Mouse (Mus musculus) monocyte, adult 5-6 weeks (primary cell): Measurements from ENCODE around the gene 4930568D16Rik. TPM values are rescaled to one million over a fixed set of nuclear protein-coding genes. Genes with fewer than 3 reads are reported as not detected.

ENCODE experiments used
- ATAC-seq: fragments of 153-309, 156-312 bp; replicated peaks from 2 replicates; pipeline ENCODE4 v1.8.0; 2017; ENCODE audit warnings: mild to moderate bottlenecking; ENCODE audit not compliant: low TSS enrichment, insufficient number of reproducible peaks, severe bottlenecking, poor library complexity, low FRiP score
- total RNA-seq: library from RNA; stranded (forward); fragments of 200-1000, 200-491, 200-594 nt; gene quantifications from 3 replicates; pipeline ENCODE4 v1.2.3, GENCODE M21; 2017

Gene 4930568D16Rik
- total RNA-seq, 1 experiment from 2014 or later, result not detected

GRCm38 (mm10) chr2:35370686-35371085 lies 3.2 kb upstream of the 4930568D16Rik start:
- no peak for ATAC-seq

DNA sequence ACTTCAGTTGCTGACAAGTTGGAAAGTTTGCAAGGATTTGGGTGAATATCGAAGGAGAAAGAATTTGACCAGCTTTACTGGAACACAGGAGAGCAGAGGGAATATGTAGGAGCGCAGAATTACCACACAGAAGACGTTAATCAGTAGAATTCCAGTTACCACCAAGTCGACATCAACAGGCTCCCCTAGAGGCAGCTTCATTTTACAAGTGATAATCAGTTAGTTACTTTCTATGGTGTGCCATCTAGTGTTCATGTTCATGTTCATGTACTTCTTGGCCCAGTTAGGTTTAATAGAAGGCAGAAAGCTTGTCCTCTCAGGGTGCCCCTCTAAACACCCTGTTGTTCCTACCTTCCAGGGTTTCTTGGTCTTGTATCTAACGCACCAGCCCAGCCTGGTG lies 18.3 kb downstream of the 4930568D16Rik start:
- ATAC-seq, result peak; percentile 75; the same call in 1 of the 2 replicates

- ATAC-seq, result 0 out of 2 replicates have a peak, but pooled peaks have one; percentile 53
These were observed 21.5 kb downstream of the 4930568D16Rik start for GRCm38 (mm10) chr2:35345984-35346383.

DNA sequence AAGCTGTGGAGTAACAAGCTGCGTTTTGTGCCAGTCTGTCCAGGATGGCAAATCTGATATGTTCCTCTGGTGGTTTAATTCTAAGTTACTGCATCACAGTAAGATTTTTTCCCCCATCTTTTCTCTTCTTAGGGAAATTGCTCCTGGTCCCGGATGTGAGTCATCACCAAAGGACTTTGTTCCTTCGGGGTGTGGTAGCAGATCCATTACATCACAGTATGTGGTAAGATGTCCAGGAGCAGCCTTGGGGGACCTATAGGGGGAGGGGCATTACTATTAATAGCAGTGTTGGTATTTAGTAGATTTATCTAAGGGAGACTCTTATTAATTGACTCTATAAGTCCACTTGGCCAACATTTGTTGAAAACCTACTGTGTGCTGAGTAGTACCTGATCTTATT lies 24.9 kb downstream of the 4930568D16Rik start:
- 0 out of 2 replicates have a peak, but pooled peaks have one; percentile 29 for ATAC-seq

- no peak for ATAC-seq
These were observed 28.8 kb downstream of the 4930568D16Rik start for GRCm38 (mm10) chr2:35338707-35339106.

- no peak for ATAC-seq
These were observed 29.5 kb downstream of the 4930568D16Rik start for GRCm38 (mm10) chr2:35338036-35338435.

DNA sequence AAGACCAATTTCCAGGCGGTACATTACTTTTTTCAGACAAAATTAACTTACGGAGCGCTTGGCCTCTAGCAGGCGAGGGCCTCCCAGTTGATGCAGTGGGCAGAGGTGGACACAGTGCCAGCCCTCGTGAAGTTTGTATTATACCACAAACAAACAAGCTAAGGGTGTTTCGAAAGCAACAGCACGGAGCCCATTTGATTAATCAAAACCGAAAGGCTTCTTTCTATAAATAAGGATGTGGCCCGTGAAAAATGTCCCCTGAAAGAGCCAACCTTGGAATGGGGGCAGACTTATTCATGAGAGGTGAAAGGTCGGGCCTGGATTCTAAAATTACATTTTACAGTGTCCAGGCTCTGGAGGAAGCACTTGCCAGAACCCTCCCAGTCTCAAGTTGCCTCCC lies 30.1 kb downstream of the 4930568D16Rik start:
- no peak for ATAC-seq

DNA sequence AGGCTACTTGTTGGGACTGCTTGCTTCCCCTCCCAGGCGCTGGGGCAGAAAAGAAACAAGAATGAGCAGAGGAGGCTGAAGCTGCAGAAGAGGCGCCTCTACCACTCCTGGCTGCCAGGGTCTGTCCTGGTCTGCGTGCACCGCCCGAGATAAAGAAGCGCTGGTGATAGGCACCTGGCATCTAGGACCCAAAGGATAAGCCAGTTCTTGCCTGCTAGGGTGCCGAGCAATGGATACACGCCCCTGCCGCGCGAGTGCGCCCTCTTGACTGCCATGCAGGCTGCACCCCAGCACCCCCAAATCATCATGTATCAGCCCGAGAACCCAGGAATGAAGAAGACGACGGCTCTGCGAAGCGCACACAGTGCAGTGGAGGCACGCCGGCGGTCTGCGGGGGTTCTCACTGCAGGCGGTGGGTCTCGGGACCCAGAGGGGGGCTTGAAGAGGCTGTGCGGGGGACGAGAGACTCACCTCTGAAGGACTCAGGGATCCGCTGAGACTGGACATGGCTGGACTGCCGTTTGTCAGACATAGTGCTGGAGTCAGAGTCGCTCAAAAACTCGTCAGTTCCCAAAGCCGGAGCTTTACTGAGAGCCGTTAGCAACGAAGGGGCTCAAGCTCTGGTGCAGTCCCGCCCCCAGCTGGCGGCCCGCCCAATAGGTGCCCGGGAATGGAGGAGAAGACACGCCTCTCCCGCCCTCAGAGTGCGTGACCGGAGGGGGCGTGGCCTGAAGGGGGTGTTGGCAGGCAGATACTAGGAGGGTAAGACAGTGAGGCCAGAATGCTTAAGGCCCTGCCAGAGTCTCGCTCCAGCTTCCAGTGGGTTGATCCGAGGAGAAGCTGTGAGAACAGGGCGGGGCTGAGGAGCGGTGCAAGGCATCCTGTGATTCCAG lies 30.9 kb downstream of the 4930568D16Rik start, which contains the start of gene Stom:
Gene Stom (minus strand): TSS at position 589 of the 893 bp plus-strand sequence.
- ATAC-seq, result peak; percentile 98

DNA sequence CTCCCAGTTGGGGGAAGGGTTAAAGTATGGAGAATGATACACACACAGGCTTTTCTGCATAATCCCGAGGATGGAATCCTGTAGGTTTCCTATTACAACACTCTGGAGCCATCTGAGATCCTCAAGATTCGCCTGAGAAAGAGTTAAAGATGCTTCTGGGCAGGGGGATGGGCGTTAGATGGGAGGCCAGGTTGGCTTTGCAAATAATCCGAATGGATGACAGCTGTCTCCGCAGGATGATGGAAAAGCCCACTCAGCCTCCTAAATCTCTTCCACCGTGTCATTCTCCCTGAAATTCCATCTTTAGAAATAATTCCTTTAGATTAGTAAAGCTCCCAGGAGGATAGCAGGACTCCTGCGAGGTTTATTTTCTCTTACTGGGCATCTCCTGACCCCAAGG lies 31.9 kb downstream of the 4930568D16Rik start:
- ATAC-seq, result no peak

GRCm38 (mm10) chr2:35333670-35334069 lies 33.9 kb downstream of the 4930568D16Rik start:
- ATAC-seq, result no peak

GRCm38 (mm10) chr2:35331205-35331604 lies 36.3 kb downstream of the 4930568D16Rik start:
- ATAC-seq, result no peak

DNA sequence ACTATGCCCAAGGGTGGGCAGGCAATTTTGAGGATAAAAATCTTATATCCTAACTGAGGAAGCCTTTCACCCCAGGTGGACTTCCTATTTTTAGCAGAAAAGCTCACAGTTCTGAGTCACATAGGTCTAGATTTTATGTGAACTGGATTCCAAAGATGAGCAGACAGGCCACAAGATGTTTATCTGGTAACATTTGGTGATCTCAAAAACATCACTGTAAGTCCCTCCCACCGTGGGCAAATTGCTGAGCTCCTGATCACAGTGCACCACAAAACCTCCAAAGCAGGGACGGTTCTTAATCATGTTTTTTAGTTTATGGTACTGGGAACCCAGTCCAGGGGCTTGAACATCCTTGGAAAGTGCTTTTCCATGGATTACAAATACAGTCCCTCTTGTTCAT lies 38.5 kb downstream of the 4930568D16Rik start:
- no peak for ATAC-seq

DNA sequence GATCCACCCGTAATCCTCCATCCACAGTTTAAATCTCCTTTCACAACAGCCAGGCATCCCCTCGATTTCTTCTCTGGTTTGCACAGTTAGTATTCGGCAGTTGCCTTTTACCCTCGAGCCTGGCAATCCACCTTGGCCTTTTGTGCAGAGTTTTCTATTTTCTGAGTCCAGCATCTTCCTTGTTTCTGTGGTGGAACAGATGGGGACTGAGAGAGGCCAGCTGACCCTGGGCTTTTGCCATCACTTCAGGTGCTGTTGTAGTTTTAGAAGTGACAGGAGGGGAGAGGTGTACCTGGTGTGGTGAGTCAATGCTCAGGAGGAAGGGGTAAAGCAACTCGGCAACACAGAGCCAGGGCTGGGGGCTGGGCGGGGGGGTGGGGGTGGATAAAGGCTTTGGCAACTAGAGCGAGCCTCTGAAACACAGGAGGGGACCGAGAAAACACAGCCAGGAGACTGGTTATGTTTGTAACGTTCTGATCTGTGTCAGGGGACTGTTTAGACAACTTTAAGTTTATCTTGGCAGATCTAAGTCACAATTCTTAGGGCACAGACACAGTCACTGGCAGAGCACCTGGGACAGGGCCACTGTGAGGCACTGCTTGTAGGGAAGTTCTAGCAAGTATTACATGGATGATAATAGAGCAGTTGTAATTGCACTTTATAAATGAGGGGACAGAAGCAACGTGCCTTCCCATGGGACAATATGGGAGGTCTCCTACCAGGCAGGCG lies 39.3 kb downstream of the 4930568D16Rik start:
- no peak for ATAC-seq

GRCm38 (mm10) chr2:35327583-35327982 lies 39.9 kb downstream of the 4930568D16Rik start:
- no peak; the same call in 1 of the 2 replicates for ATAC-seq

GRCm38 (mm10) chr2:35326931-35327330 lies 40.6 kb downstream of the 4930568D16Rik start:
- ATAC-seq, result 0 out of 2 replicates have a peak, but pooled peaks have one; percentile 37

DNA sequence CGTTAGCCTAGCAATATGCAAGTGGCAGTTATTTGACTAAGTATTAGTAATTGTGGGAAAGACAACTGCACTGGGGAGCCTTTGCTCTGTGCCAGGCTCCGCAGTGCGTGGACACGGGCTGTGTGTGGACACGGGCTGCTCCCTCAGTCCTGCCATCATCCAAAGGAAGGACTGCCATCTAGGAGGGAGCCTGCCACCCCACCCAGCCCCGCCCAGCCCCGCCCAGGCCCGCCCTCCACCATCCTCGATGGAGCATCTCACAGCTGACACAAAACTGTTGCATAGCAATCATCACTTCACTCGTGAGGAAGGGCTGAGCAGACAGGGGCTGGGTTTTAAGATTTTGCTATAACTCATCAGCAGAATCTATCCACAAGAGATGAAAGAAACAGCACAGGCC lies 41.6 kb downstream of the 4930568D16Rik start:
- ATAC-seq, result no peak

DNA sequence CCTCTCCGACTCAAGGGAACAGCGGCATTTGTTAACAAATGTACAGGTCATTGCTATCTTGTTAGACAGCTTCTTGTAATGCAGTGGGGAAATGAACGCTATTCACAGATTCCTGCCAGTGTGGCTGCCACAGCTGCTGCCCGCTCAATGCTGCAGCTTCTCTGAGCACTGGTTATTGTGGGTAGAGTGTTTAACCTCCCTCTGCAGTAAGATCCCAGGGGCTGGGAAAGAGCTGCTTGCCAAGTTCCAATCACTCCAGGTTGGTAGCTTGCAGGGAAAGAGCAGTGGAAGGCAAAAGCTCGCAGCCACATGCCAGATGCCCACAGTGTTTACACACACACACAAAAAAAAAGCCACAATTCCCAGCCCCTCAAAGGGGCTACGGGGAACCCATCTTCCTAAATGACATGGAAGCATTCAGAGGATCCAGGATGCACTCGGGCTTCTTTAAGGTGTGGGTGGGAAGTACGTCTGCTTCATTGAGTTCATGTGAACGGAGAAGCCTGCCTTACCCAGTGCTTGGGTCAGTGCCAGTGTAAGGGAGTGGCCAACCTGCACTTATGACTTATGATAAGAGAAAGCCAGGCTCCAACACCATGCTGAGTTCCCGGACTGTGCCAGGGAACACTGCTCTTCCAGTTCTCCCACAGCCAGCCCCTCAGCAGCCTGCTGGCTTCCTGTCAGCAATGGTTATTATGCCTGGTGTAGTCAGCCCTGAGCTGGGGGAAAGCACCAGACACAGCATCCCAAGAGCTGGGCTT lies 44.9 kb downstream of the 4930568D16Rik start:
- no peak for ATAC-seq

- ATAC-seq, result no peak
These were observed 47.1 kb downstream of the 4930568D16Rik start for GRCm38 (mm10) chr2:35320399-35320798.

DNA sequence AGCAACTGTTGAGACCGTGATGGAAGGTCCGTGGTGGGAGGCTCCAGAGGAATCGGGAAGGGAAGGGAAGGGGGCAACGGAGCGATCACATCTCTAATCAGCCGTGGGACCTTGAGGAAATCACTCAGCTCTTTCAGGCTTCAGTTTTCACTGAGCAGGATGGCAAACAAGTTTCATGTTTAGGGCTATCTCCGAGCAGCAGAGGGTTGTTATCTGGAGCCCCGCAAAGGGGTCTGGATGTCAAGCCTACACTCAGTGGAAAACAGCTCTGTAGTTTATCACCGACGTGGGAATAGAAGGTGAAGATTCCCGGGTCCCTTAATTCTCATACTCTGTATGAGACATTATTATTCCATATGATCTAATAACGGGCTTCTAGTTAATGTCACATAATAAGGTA lies 49.1 kb downstream of the 4930568D16Rik start:
- no peak for ATAC-seq
